Mouse (Mus musculus) T-cell, adult 2 months (primary cell): Measurements from ENCODE around the gene Wwc1.
"Not testable (repeated sequence)": the region's sequence is repeated elsewhere in the genome, so short reads cannot be mapped to it uniquely, and the experiment has no call there.

Experiments used
- DNase-seq: peaks from one replicate; pipeline ENCODE4 v3.0.0; 2022; ENCODE audit warnings: low spot score

Wwc1 gene

GRCm38 (mm10) chr11:35837156-35838126, 142.9 kb downstream of the Wwc1 start:
- no peak for DNase-seq

DNA sequence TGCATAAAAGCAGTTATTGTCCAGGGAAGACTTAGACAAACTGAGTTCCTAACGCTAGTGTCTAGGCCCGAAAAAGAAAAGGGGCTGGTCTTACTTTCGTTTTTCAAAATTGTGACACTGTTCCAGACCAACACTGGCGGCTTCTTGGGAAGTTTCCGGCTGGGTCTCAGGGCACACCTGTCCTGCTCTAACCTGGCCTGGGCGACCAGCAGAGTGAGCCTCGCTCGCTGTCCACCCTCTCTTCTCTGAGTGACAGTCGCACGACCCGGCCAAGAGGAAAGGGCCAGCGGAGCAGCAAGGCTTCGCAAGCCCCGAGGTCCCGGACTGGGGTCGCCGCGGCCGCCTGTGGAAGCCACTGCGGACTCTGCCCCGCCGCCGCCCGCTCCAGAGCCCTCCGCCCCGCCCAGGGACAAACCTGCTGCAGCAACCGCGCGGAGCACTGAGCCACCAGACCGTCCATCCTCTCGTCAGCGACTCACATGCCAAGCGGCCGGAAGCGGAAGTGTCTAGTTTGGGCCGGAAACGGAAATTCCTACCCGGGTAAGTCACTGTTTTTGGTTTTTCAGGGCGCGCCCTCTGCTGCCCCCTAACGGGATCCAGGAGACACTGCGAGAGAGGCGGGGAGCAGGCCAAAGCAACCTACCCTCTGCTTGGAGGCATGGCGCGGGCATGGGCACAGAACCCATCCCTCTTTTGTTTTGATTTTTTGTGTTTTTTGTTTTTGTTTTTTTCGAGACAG, 146.1 kb downstream of the Wwc1 start, which contains the start of gene Rars:
Gene Rars (minus strand): TSS at position 485 of the 739 bp plus-strand sequence.
- peak; percentile 94 for DNase-seq

DNA sequence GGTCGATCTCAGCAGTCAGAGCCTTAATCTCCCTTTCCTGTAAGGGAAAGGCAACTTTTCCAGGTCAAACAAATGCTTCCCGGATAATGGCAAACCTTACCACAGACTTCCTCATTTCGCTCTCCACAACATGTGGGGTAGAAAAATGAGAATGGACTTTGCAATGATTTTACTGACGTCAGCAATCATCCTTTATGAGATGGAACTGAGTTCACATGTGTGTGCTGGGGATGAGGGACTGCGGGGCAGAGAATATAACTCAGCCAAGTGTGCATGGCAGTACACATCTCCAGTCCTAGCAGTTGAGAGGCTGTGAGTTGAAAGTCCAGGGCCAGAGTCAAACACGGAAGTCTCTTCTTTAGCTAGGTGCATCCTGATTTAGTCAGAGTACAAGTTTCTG, 147.1 kb downstream of the Wwc1 start:
- DNase-seq = no peak

DNA sequence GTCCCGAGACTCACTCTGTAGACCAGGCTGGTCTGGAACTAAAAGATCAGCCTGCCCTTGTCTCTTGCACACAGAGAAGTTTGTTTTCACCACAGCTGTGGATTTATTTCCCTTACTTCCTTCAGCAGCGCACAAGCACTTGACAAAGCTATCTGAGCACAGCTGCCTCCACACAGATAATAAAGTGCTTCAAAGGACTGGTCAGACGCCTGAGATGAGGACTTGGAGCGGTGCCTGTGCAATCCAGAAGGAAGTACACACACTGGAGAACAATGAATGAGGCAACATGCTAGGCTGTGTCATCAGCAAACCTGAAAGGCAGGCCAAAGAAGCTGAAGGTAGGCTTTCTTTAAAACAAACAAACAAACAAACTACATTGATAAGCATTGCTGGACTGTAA, 148.2 kb downstream of the Wwc1 start:
- no peak for DNase-seq

DNA sequence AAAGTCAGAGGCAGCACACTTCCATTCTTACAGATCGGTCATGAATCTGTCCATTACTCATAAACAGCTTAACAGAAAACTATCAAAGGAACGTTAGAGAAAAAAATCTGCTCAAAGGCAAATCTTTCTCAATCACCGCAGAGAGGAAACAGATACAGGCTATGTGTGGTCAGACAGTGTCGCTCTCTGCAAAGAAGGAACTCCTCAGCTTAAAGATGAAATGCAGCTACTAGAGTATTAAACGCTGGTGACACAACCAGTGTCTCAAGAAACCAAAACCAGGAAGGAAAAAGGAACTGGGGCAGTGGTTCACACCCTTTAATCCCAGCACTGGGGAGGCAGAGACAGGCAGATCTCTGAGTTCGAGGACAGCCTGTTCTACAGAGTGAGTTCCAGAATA, 152.6 kb downstream of the Wwc1 start:
- no peak for DNase-seq

- no peak for DNase-seq
Measured at GRCm38 (mm10) chr11:35816316-35816715, 164.0 kb downstream of the Wwc1 start.

- no peak for DNase-seq
Measured at GRCm38 (mm10) chr11:35811458-35811857, 168.9 kb downstream of the Wwc1 start.

DNA sequence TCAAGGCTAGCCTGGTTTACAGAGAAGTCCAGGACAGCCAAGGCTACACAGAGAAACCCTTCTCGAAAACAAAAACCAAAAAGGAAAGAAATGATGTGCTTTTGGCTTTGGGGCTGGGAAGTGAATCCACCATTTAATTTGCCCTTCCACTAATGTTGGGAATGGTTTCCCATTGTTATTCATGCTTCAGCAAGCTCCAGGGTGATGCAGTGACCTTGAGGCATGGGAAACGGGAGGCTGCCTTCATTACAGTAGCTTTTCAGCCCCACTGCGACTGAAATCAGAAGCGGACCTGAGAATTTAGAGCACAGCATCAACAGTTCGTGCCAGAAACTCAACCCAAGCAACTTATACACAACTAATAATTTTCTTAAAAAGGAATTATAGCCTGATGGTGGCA, 179.0 kb downstream of the Wwc1 start:
- DNase-seq = no peak

- no peak for DNase-seq
Measured at GRCm38 (mm10) chr11:35798874-35799273, 181.5 kb downstream of the Wwc1 start, which contains the start of gene Fbll1. Gene Fbll1 (minus strand): TSS chr11:35798884.

- DNase-seq = peak; percentile 13
Measured at GRCm38 (mm10) chr11:35798495-35798820, 181.9 kb downstream of the Wwc1 start.

GRCm38 (mm10) chr11:35797751-35798494, 182.4 kb downstream of the Wwc1 start:
- DNase-seq = no peak

DNA sequence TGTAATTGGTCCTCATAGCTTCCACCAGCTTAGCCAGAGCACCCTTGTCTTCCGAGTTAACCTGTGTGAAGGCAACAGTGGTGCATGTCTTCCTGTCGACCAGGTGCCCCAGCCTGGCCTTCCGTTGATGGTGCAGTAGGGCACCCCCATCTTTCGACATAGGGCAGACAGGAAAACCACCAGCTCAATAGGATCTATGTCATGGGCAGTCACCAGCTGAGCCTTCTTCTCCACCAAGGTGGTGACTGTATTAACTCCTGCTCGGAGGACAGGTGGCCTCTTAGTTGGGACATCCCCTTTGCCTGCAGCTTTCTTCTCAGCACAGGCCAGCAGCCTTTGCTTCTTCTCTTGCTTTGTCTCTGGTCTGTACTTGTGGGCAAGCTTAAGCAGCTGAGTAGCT, 187.5 kb downstream of the Wwc1 start:
- DNase-seq = not testable (repeated sequence)

DNA sequence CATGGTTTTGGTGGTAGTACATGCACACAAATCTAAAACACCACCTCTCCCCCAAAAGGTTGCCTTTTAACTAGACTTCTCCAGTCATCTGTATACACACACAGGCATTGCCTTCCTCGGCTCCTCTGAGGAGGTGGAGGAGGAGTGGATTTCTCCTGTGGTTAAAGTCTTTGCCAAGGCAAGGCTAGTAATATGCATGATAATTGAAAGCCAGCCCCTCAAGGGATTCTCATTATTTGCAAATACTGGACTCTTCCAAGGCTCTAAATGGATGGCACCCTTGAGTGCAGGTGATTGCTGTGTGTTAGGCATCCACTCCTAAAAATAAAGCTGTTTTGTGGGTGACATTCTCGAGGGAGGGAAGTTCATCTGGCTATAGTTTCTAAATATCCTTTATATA, 191.9 kb downstream of the Wwc1 start:
- no peak for DNase-seq
